Mouse (Mus musculus) heart, postnatal 0 days (tissue): ENCODE results near the gene Fcho1.

ENCODE experiments used
- CTCF ChIP-seq: IDR thresholded peaks from 2 replicates; pipeline ENCODE4 v1.5.1; 2016; ENCODE audit warnings: antibody characterized with exemption, control low read depth, low read depth
- EP300 ChIP-seq: IDR thresholded peaks from 2 replicates; pipeline ENCODE4 v1.6.1; 2016; ENCODE audit warnings: antibody characterized with exemption, low read depth

DNA sequence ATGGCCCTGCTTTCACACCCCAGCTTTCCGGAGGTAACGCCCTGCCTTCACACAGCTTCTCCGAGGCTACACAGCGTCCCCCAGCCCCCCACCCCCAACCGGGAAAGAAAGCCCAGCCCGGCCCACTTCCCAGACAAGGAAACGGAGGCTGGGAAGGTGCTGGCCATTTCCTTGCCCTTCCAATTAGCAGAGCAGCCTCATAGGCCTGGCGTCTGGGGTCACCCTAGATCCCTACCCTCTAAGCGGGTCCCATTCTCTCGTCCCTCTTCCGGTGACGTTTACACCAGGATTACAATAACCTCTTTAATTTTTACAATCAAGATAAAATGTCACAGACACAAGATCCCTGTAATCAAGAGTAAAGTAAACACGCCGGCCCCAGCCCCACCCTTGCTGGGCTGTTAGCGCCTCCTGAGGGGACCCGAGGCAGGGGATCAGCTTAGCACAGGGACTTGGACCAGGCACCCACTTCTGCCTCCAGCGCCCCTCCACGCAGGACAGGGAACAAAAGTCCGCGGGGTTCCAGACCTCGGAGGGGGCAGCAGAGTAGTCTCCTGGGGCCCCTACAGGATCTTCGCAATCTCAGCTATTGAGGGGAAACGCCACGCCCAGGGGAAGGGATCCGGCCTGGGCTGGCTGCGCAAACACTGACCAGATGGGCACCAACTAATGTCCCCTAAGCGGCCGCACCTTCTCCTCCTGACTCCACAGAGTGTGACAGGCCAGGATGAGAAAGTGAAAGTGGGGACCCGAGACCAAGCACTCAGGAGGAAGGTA is 24.8 kb downstream of the Fcho1 start:
- TF ChIP-seq CTCF (no peak), EP300 (no peak)
